Mouse (Mus musculus): ENCODE results near the gene Gp1bb. TPM values are rescaled to one million over a fixed set of nuclear protein-coding genes. Genes with fewer than 3 reads are reported as not detected.

Gp1bb gene
- polyA plus RNA-seq, 1 experiment from 2014 or later, result 9.7 TPM

GRCm38 (mm10) chr16:18580389-18580788, 41.8 kb downstream of the Gp1bb start:
- no peak for ATAC-seq
- Histone ChIP-seq H3K27ac (ENCODE audit: low read depth, low read length) (no peak overlapping the region), H3K4me2 (ENCODE audit: low read length) (no peak overlapping the region), H3K9me3 (ENCODE audit: control insufficient read depth, low read length) (no peaks in the 10 kb centered on the region; the same call in 1 of the 2 replicates), H3K4me3 (ENCODE audit: low read length) (no peak overlapping the region), H3K36me3 (ENCODE audit: control insufficient read depth, insufficient read depth, low read length) (no peaks in the 10 kb centered on the region), H3K9ac (ENCODE audit: low read depth, low read length) (no peak overlapping the region), H3K27me3 (replicated peaks; ENCODE audit: control insufficient read depth, insufficient read depth, low read length) (peaks cover 66% of the 10 kb centered on the region), H3K4me1 (ENCODE audit: control insufficient read depth, insufficient read depth, low read depth, low read length) (peaks cover 15% of the 10 kb centered on the region)
- 13% methylated on average over 2 of the region's 2 CpGs for WGBS

GRCm38 (mm10) chr16:18577599-18578160, 44.5 kb downstream of the Gp1bb start:
- peaks cover 15% of the 10 kb centered on the region for H3K4me1 ChIP-seq (ENCODE audit: control insufficient read depth, insufficient read depth, low read depth, low read length)
- no peaks in the 10 kb centered on the region for H3K36me3 ChIP-seq (ENCODE audit: control insufficient read depth, insufficient read depth, low read length)
- no peak overlapping the region for H3K27ac ChIP-seq (ENCODE audit: low read depth, low read length)
- 20% methylated on average over 5 of the region's 5 CpGs for WGBS
- no peak overlapping the region for H3K4me3 ChIP-seq (ENCODE audit: low read length)
- no peaks in the 10 kb centered on the region; the same call in 1 of the 2 replicates for H3K9me3 ChIP-seq (ENCODE audit: control insufficient read depth, low read length)
- no peak overlapping the region for H3K9ac ChIP-seq (ENCODE audit: low read depth, low read length)
- peaks cover 39% of the 10 kb centered on the region for H3K27me3 ChIP-seq (replicated peaks; ENCODE audit: control insufficient read depth, insufficient read depth, low read length)
- ATAC-seq, result no peak
- H3K4me2 ChIP-seq (ENCODE audit: low read length), result no peak overlapping the region

GRCm38 (mm10) chr16:18577071-18577470, 45.1 kb downstream of the Gp1bb start:
- no peaks in the 10 kb centered on the region for H3K36me3 ChIP-seq (ENCODE audit: control insufficient read depth, insufficient read depth, low read length)
- ATAC-seq, result no peak
- H3K27me3 ChIP-seq (replicated peaks; ENCODE audit: control insufficient read depth, insufficient read depth, low read length), result peaks cover 33% of the 10 kb centered on the region
- no peak overlapping the region for H3K27ac ChIP-seq (ENCODE audit: low read depth, low read length)
- no peak overlapping the region for H3K4me2 ChIP-seq (ENCODE audit: low read length)
- H3K4me3 ChIP-seq (ENCODE audit: low read length), result no peak overlapping the region
- peaks cover 10% of the 10 kb centered on the region for H3K4me1 ChIP-seq (ENCODE audit: control insufficient read depth, insufficient read depth, low read depth, low read length)
- H3K9me3 ChIP-seq (ENCODE audit: control insufficient read depth, low read length), result no peaks in the 10 kb centered on the region; the same call in 1 of the 2 replicates
- H3K9ac ChIP-seq (ENCODE audit: low read depth, low read length), result no peak overlapping the region
- 45% methylated on average over 3 of the region's 3 CpGs for WGBS

- 73% methylated on average over 8 of the region's 8 CpGs for WGBS
- Histone ChIP-seq H3K4me2 (ENCODE audit: low read length) (no peak overlapping the region), H3K9ac (ENCODE audit: low read depth, low read length) (no peak overlapping the region), H3K27ac (ENCODE audit: low read depth, low read length) (no peak overlapping the region), H3K36me3 (ENCODE audit: control insufficient read depth, insufficient read depth, low read length) (no peaks in the 10 kb centered on the region), H3K4me1 (ENCODE audit: control insufficient read depth, insufficient read depth, low read depth, low read length) (no peaks in the 10 kb centered on the region), H3K4me3 (ENCODE audit: low read length) (no peak overlapping the region), H3K9me3 (ENCODE audit: control insufficient read depth, low read length) (no peaks in the 10 kb centered on the region), H3K27me3 (replicated peaks; ENCODE audit: control insufficient read depth, insufficient read depth, low read length) (peaks cover 8% of the 10 kb centered on the region)
- no peak for ATAC-seq
These were observed 48.0 kb downstream of the Gp1bb start for GRCm38 (mm10) chr16:18574196-18574595.

Other genes starting within 250 kb of the Gp1bb start
- 37.5 and 40.6 TPM in 2 replicates for gene Txnrd2, start 196.0 kb downstream of the Gp1bb start, polyA plus RNA-seq (2015; fragmentation: Nextera tagmentation; extraction: Ambion mirVana)
- 119 and 123 TPM in 2 replicates for gene Comt, start 195.6 kb downstream of the Gp1bb start, polyA plus RNA-seq (2015; fragmentation: Nextera tagmentation; extraction: Ambion mirVana)
- 16.4 and 19.3 TPM in 2 replicates for gene Gnb1l, start 123.7 kb downstream of the Gp1bb start, polyA plus RNA-seq (2015; fragmentation: Nextera tagmentation; extraction: Ambion mirVana)
- 3.2 and 3.6 TPM in 2 replicates for gene Rtl10, start 123.5 kb downstream of the Gp1bb start, polyA plus RNA-seq (2015; fragmentation: Nextera tagmentation; extraction: Ambion mirVana)
- gene Tbx1, start 31.7 kb downstream of the Gp1bb start, polyA plus RNA-seq (2015; fragmentation: Nextera tagmentation; extraction: Ambion mirVana), result 0.89 and 0.90 TPM in 2 replicates
- gene Gm49601, start 4.0 kb upstream of the Gp1bb start, polyA plus RNA-seq (2015; fragmentation: Nextera tagmentation; extraction: Ambion mirVana), result 18.7 and 22.6 TPM in 2 replicates
- 230 and 249 TPM in 2 replicates for gene Sept5, start 7.6 kb upstream of the Gp1bb start, polyA plus RNA-seq (2015; fragmentation: Nextera tagmentation; extraction: Ambion mirVana)
- gene Cldn5, start 154.4 kb upstream of the Gp1bb start, polyA plus RNA-seq (2015; fragmentation: Nextera tagmentation; extraction: Ambion mirVana), result 124 and 125 TPM in 2 replicates
- gene Ufd1, start 189.4 kb upstream of the Gp1bb start, polyA plus RNA-seq (2015; fragmentation: Nextera tagmentation; extraction: Ambion mirVana), result 100 and 104 TPM in 2 replicates
- gene Cdc45, start 189.6 kb upstream of the Gp1bb start, polyA plus RNA-seq (2015; fragmentation: Nextera tagmentation; extraction: Ambion mirVana), result 9.6 and 10.7 TPM in 2 replicates
- 46.0 and 49.1 TPM in 2 replicates for gene 2510002D24Rik, start 214.2 kb upstream of the Gp1bb start, polyA plus RNA-seq (2015; fragmentation: Nextera tagmentation; extraction: Ambion mirVana)
- not detected in 2 replicates for gene Gm28539, start 214.2 kb upstream of the Gp1bb start, polyA plus RNA-seq (2015; fragmentation: Nextera tagmentation; extraction: Ambion mirVana)

Data from hindbrain, embryonic 16.5 days (tissue).